Mouse (Mus musculus): ENCODE results near the gene Itga1.

- no peak for TF ChIP-seq POLR2A (IDR thresholded peaks at IDR 0.05; ENCODE audit: low read depth, low read length)
- TF ChIP-seq CTCF (IDR thresholded peaks at IDR 0.05; ENCODE audit: extremely low read depth, insufficient read length, insufficient replicate concordance, low read depth, low read length) = no peak
Observed at GRCm38 (mm10) chr13:115127826-115128225, 26.1 kb upstream of the Itga1 start.
